Mouse (Mus musculus) MEL (cell line): ENCODE results near the gene Gatad1.

ENCODE experiments used
- CTCF ChIP-seq, 3 experiments: IDR thresholded peaks in 2 of 3; conservative IDR thresholded peaks in 1 of 3; 2 replicates each; pipeline ENCODE4 v1.5.1; 2011 to 2012; ENCODE audit warnings: low read length in 3 of 3, low read depth in 2 of 3, mild to moderate bottlenecking in 2 of 3, improper control_type of control experiment in 1 of 3, inconsistent platforms in 1 of 3, mixed read lengths in 1 of 3, moderate library complexity in 1 of 3; ENCODE audit not compliant: control insufficient read depth in 1 of 3, insufficient read depth in 1 of 3, poor library complexity in 1 of 3, severe bottlenecking in 1 of 3
- HCFC1 ChIP-seq: IDR thresholded peaks from 2 replicates; pipeline ENCODE4 v1.6.1; 2012; ENCODE audit warnings: low read depth, mild to moderate bottlenecking, inconsistent platforms, low read length, improper control_type of control experiment, moderate library complexity
- MXI1 ChIP-seq: IDR thresholded peaks from 2 replicates; pipeline ENCODE4 v1.6.1; 2011; ENCODE audit warnings: mild to moderate bottlenecking, low read depth, low read length, improper control_type of control experiment
- NELFE ChIP-seq: IDR thresholded peaks from 2 replicates; pipeline ENCODE4 v1.6.1; 2011; ENCODE audit warnings: low read depth, low read length, improper control_type of control experiment
- USF2 ChIP-seq, 2 experiments: IDR thresholded peaks; 2 replicates each; pipeline ENCODE4 v1.6.1; 2011 to 2012; ENCODE audit warnings: improper control_type of control experiment in 2 of 2, low read length in 2 of 2, borderline replicate concordance in 1 of 2, inconsistent platforms in 1 of 2, low read depth in 1 of 2, mild to moderate bottlenecking in 1 of 2; ENCODE audit not compliant: insufficient read depth in 1 of 2
- ZKSCAN1 ChIP-seq: IDR thresholded peaks from 2 replicates; pipeline ENCODE4 v1.6.1; 2012; ENCODE audit warnings: low read depth, mild to moderate bottlenecking, inconsistent platforms, low read length, improper control_type of control experiment, moderate library complexity

DNA sequence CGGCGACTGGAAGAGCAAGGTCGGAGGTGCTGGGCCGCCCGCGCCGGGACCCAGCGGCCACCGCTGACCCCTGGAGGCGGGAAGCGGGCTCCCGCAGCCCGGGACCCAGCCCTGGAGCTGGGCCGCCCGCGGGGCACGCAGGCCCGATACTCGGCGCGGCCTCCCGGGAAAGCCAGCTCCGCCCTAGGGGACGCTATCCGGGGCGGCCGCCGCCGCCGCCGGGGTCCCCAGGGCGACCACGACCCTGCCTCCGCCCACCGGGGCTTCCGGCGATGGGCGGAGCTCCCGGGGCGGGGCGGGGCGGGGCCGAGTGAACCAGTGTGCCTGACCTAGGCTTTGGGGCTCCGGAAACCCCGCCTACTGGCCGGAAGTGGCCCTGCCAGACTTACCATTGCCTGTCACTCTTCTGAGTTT lies 9.3 kb downstream of the Gatad1 start:
- no peak for TF ChIP-seq CTCF (IDR thresholded peaks at IDR 0.05 in 2 of 3, conservative IDR thresholded peaks at IDR 0.05 in 1 of 3; ENCODE audit: control insufficient read depth in 1 of 3, insufficient read depth in 1 of 3, low read depth in 2 of 3, low read length in 3 of 3, poor library complexity in 1 of 3, severe bottlenecking in 1 of 3)
- no peak for TF ChIP-seq ZKSCAN1
- TF ChIP-seq HCFC1 = peak; percentile 46; the same call in 1 of the 2 replicates
- TF ChIP-seq MXI1 = peak; percentile 30; the same call in 1 of the 2 replicates
- TF ChIP-seq NELFE = peak; percentile 63
- no peak for TF ChIP-seq USF2 (IDR thresholded peaks at IDR 0.05; ENCODE audit: borderline replicate concordance in 1 of 2, insufficient read depth in 1 of 2, low read depth in 1 of 2, low read length in 2 of 2)
